Mouse (Mus musculus): Measurements from ENCODE around the gene Mylip. TPM values are rescaled to one million over a fixed set of nuclear protein-coding genes. Genes with fewer than 3 reads are reported as not detected.

The Mylip gene
- 5.1 and 5.5 TPM in 2 replicates for polyA plus RNA-seq (2014; fragmentation: Nextera tagmentation; extraction: Ambion mirVana)

GRCm38 (mm10) chr13:45389448-45390311, at the start of gene Mylip:
Mylip (plus strand) TSS chr13:45389742.
- H3K4me1 ChIP-seq (ENCODE audit: control insufficient read depth, insufficient read depth, low read length) = peaks cover 7% of the 10 kb centered on the region
- H3K27me3 ChIP-seq (ENCODE audit: control insufficient read depth, insufficient read depth, low read length) = no peaks in the 10 kb centered on the region
- peak within 1 kb of the TSS; percentile 79 for H3K9ac ChIP-seq (ENCODE audit: low read length)
- no peaks in the 10 kb centered on the region for H3K9me3 ChIP-seq (ENCODE audit: control insufficient read depth, low read length)
- H3K4me2 ChIP-seq (ENCODE audit: low read depth) = peak within 1 kb of the TSS; percentile 92
- peak within 1 kb of the TSS; percentile 74 for H3K4me3 ChIP-seq (ENCODE audit: low read depth, low read length)
- H3K27ac ChIP-seq (ENCODE audit: low read depth, low read length) = 0 out of 2 replicates have a peak within 1 kb of the TSS, but pooled peaks have one; percentile 20
- ATAC-seq (ENCODE audit: insufficient read depth, low FRiP score, low TSS enrichment) (peak; percentile 99), DNase-seq (ENCODE audit: low spot score) (peak; percentile 97)
- no peaks in the 10 kb centered on the region for H3K36me3 ChIP-seq (ENCODE audit: control insufficient read depth, insufficient read depth, low read length)
- WGBS = 0% methylated on average over 75 of the region's 81 CpGs

GRCm38 (mm10) chr13:45341991-45342390, 47.6 kb upstream of the Mylip start:
- Histone ChIP-seq H3K27me3 (ENCODE audit: control insufficient read depth, insufficient read depth, low read length) (no peaks in the 10 kb centered on the region), H3K27ac (ENCODE audit: low read depth, low read length) (no peak overlapping the region), H3K4me1 (ENCODE audit: control insufficient read depth, insufficient read depth, low read length) (0 out of 2 replicates have a peak, but pooled peaks cover 5% of the 10 kb centered on the region), H3K9me3 (ENCODE audit: control insufficient read depth, low read length) (no peaks in the 10 kb centered on the region), H3K4me3 (ENCODE audit: low read depth, low read length) (no peak overlapping the region), H3K9ac (ENCODE audit: low read length) (no peak overlapping the region), H3K36me3 (ENCODE audit: control insufficient read depth, insufficient read depth, low read length) (no peaks in the 10 kb centered on the region), H3K4me2 (ENCODE audit: low read depth) (no peak overlapping the region)
- DNase-seq (ENCODE audit: low spot score) (no peak), ATAC-seq (ENCODE audit: insufficient read depth, low FRiP score, low TSS enrichment) (no peak)

GRCm38 (mm10) chr13:45343541-45343940, 46.0 kb upstream of the Mylip start:
- 93% methylated on average over 6 of the region's 6 CpGs for WGBS
- H3K27ac ChIP-seq (ENCODE audit: low read depth, low read length) = no peak overlapping the region
- no peaks in the 10 kb centered on the region for H3K36me3 ChIP-seq (ENCODE audit: control insufficient read depth, insufficient read depth, low read length)
- 0 out of 2 replicates have a peak, but pooled peaks cover 5% of the 10 kb centered on the region for H3K4me1 ChIP-seq (ENCODE audit: control insufficient read depth, insufficient read depth, low read length)
- no peak overlapping the region for H3K4me3 ChIP-seq (ENCODE audit: low read depth, low read length)
- no peak overlapping the region for H3K4me2 ChIP-seq (ENCODE audit: low read depth)
- DNase-seq (ENCODE audit: low spot score) (no peak), ATAC-seq (ENCODE audit: insufficient read depth, low FRiP score, low TSS enrichment) (no peak)
- H3K9me3 ChIP-seq (ENCODE audit: control insufficient read depth, low read length) = no peaks in the 10 kb centered on the region
- H3K27me3 ChIP-seq (ENCODE audit: control insufficient read depth, insufficient read depth, low read length) = no peaks in the 10 kb centered on the region
- no peak overlapping the region for H3K9ac ChIP-seq (ENCODE audit: low read length)

GRCm38 (mm10) chr13:45343966-45344365, 45.6 kb upstream of the Mylip start:
- Histone ChIP-seq H3K9ac (ENCODE audit: low read length) (no peak overlapping the region), H3K4me3 (ENCODE audit: low read depth, low read length) (no peak overlapping the region), H3K9me3 (ENCODE audit: control insufficient read depth, low read length) (no peaks in the 10 kb centered on the region), H3K36me3 (ENCODE audit: control insufficient read depth, insufficient read depth, low read length) (no peaks in the 10 kb centered on the region), H3K27me3 (ENCODE audit: control insufficient read depth, insufficient read depth, low read length) (no peaks in the 10 kb centered on the region), H3K4me1 (ENCODE audit: control insufficient read depth, insufficient read depth, low read length) (0 out of 2 replicates have a peak, but pooled peaks cover 5% of the 10 kb centered on the region), H3K27ac (ENCODE audit: low read depth, low read length) (no peak overlapping the region), H3K4me2 (ENCODE audit: low read depth) (no peak overlapping the region)
- WGBS = 67% methylated on average over 4 of the region's 4 CpGs
- DNase-seq (ENCODE audit: low spot score) (no peak), ATAC-seq (ENCODE audit: insufficient read depth, low FRiP score, low TSS enrichment) (no peak)

- no peak; the same call in 1 of the 2 replicates for ATAC-seq (ENCODE audit: insufficient read depth, low FRiP score, low TSS enrichment)
- Histone ChIP-seq H3K4me1 (ENCODE audit: control insufficient read depth, insufficient read depth, low read length) (0 out of 2 replicates have a peak, but pooled peaks cover 5% of the 10 kb centered on the region), H3K27ac (ENCODE audit: low read depth, low read length) (0 out of 2 replicates have a peak overlapping the region, but pooled peaks have one; percentile 2), H3K4me3 (ENCODE audit: low read depth, low read length) (no peak overlapping the region), H3K9me3 (ENCODE audit: control insufficient read depth, low read length) (no peaks in the 10 kb centered on the region), H3K27me3 (ENCODE audit: control insufficient read depth, insufficient read depth, low read length) (no peaks in the 10 kb centered on the region), H3K36me3 (ENCODE audit: control insufficient read depth, insufficient read depth, low read length) (no peaks in the 10 kb centered on the region), H3K4me2 (ENCODE audit: low read depth) (0 out of 2 replicates have a peak overlapping the region, but pooled peaks have one; percentile 12), H3K9ac (ENCODE audit: low read length) (peak overlapping the region; percentile 18; the same call in 1 of the 2 replicates)
- peak; percentile 58 for DNase-seq (ENCODE audit: low spot score)
- WGBS = 9% methylated on average over 14 of the region's 14 CpGs
These were observed 43.9 kb upstream of the Mylip start for GRCm38 (mm10) chr13:45345471-45346159.

- ATAC-seq (ENCODE audit: insufficient read depth, low FRiP score, low TSS enrichment) = no peak
- 86% methylated on average over 5 of the region's 5 CpGs for WGBS
- no peaks in the 10 kb centered on the region for H3K4me1 ChIP-seq (ENCODE audit: control insufficient read depth, insufficient read depth, low read length)
These were observed 38.1 kb upstream of the Mylip start for GRCm38 (mm10) chr13:45351483-45351882.

GRCm38 (mm10) chr13:45354824-45355223, 34.7 kb upstream of the Mylip start:
- Histone ChIP-seq H3K4me3 (ENCODE audit: low read depth, low read length) (no peak overlapping the region), H3K36me3 (ENCODE audit: control insufficient read depth, insufficient read depth, low read length) (no peaks in the 10 kb centered on the region), H3K4me1 (ENCODE audit: control insufficient read depth, insufficient read depth, low read length) (no peaks in the 10 kb centered on the region), H3K27ac (ENCODE audit: low read depth, low read length) (no peak overlapping the region), H3K27me3 (ENCODE audit: control insufficient read depth, insufficient read depth, low read length) (no peaks in the 10 kb centered on the region), H3K9ac (ENCODE audit: low read length) (no peak overlapping the region), H3K4me2 (ENCODE audit: low read depth) (no peak overlapping the region), H3K9me3 (ENCODE audit: control insufficient read depth, low read length) (no peaks in the 10 kb centered on the region)
- WGBS = 76% methylated on average over 2 of the region's 2 CpGs
- no peak for DNase-seq (ENCODE audit: low spot score)
- ATAC-seq (ENCODE audit: insufficient read depth, low FRiP score, low TSS enrichment) = no peak

More at GRCm38 (mm10) chr13:45351483-45351882, 38.1 kb upstream of the Mylip start:
- no peaks in the 10 kb centered on the region for H3K9me3 ChIP-seq (ENCODE audit: control insufficient read depth, low read length)
- no peak overlapping the region for H3K4me3 ChIP-seq (ENCODE audit: low read depth, low read length)
- H3K9ac ChIP-seq (ENCODE audit: low read length) = no peak overlapping the region
- no peaks in the 10 kb centered on the region for H3K36me3 ChIP-seq (ENCODE audit: control insufficient read depth, insufficient read depth, low read length)
- no peaks in the 10 kb centered on the region for H3K27me3 ChIP-seq (ENCODE audit: control insufficient read depth, insufficient read depth, low read length)
- no peak overlapping the region for H3K27ac ChIP-seq (ENCODE audit: low read depth, low read length)
- no peak for DNase-seq (ENCODE audit: low spot score)
- no peak overlapping the region for H3K4me2 ChIP-seq (ENCODE audit: low read depth)

GRCm38 (mm10) chr13:45358208-45358607, 31.3 kb upstream of the Mylip start:
- no peaks in the 10 kb centered on the region for H3K4me1 ChIP-seq (ENCODE audit: control insufficient read depth, insufficient read depth, low read length)
- H3K9me3 ChIP-seq (ENCODE audit: control insufficient read depth, low read length) = no peaks in the 10 kb centered on the region
- H3K36me3 ChIP-seq (ENCODE audit: control insufficient read depth, insufficient read depth, low read length) = no peaks in the 10 kb centered on the region
- H3K4me3 ChIP-seq (ENCODE audit: low read depth, low read length) = no peak overlapping the region
- WGBS = 89% methylated on average over 5 of the region's 5 CpGs
- ATAC-seq (ENCODE audit: insufficient read depth, low FRiP score, low TSS enrichment) (no peak), DNase-seq (ENCODE audit: low spot score) (no peak)
- no peak overlapping the region for H3K27ac ChIP-seq (ENCODE audit: low read depth, low read length)
- no peak overlapping the region for H3K4me2 ChIP-seq (ENCODE audit: low read depth)
- H3K9ac ChIP-seq (ENCODE audit: low read length) = no peak overlapping the region
- no peaks in the 10 kb centered on the region for H3K27me3 ChIP-seq (ENCODE audit: control insufficient read depth, insufficient read depth, low read length)

All from neural tube, embryonic 11.5 days (tissue).